Mouse (Mus musculus) stomach, postnatal 0 days (tissue): ENCODE measurements around the gene Lgals9.
A peak's percentile ranks its signal among the peaks of the same experiment; 100 is the strongest.

Experiments
- CTCF ChIP-seq: IDR thresholded peaks from 2 replicates; pipeline ENCODE4 v1.5.1; 2016; ENCODE audit warnings: antibody characterized with exemption, low read depth, mild to moderate bottlenecking, moderate library complexity
- EP300 ChIP-seq: optimal IDR thresholded peaks from 2 replicates; pipeline ENCODE3; 2016; ENCODE audit warnings: antibody characterized with exemption

DNA sequence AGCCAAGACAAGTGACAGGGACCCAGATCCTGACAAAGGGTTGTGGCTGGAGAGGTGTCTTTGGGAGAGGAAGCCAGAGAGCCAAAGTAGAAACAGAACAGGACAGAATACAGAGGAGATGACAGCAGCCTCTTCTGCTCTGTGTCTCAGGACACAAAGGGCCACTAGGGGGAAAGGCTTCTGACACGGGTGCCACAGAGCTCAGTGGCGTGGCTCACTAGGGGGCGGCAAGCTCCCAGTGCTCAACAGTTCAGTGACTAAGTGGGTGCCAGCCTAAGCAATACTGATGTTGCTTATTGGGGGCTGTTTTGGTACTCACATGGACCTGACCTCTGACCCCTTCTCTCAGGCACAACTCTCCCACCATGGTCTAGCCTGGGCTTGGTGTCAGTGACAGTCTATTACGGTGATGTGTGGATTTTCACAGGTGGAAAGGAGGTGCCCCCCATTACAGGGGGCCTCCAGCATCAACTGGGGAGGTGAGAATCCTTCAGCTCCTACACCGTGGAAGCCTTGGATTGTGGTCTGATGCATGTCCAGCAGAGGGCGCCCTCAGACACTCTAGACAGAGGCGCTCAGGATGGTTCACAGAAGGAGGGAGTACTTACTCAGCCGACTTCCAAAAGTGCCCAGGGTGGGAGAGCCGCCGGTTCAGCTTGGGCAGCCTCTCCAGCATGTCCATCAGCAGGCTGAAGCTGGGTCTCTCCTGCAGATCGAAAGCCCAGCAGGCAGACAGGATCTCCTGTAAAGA lies 34.4 kb upstream of the Lgals9 start:
- TF ChIP-seq CTCF (peak; percentile 84), EP300 (no peak)
